Mouse (Mus musculus): ENCODE measurements around the gene Hspa4. TPM values are rescaled to one million over a fixed set of nuclear protein-coding genes. Genes with fewer than 3 reads are reported as not detected.
A peak's percentile ranks its signal among the peaks of the same experiment; 100 is the strongest.
"Not testable (repeated sequence)": the region's sequence is repeated elsewhere in the genome, so short reads cannot be mapped to it uniquely, and the experiment has no call there.

The Hspa4 gene
- 100 to 1,000 TPM; 128 to 136 TPM for total RNA-seq (2021)

- intact Hi-C loops (cut with DNase I): no loop called here
- DNase-seq: peak; percentile 99 to 100
These were observed at the start of gene Hspa4 for GRCm38 (mm10) chr11:53300330-53301166. Hspa4 (minus strand) TSS chr11:53300457.

GRCm38 (mm10) chr11:53345738-53346137 lies 45.5 kb upstream of the Hspa4 start:
- intact Hi-C loops (cut with DNase I): loop anchor here (5.0 kb wide), 1 partner anchor 33 kb away; no protein-coding TSS in a partner anchor

GRCm38 (mm10) chr11:53345328-53345727 lies 45.1 kb upstream of the Hspa4 start:
- intact Hi-C loops (cut with DNase I): loop anchor here (5.0 kb wide), 1 partner anchor 33 kb away; no protein-coding TSS in a partner anchor
- DNase-seq: no peak

More at GRCm38 (mm10) chr11:53345738-53346137, 45.5 kb upstream of the Hspa4 start:
- DNase-seq: no peak

- no peak for DNase-seq
- intact Hi-C loops (cut with DNase I): no loop called here
These were observed 42.5 kb upstream of the Hspa4 start for GRCm38 (mm10) chr11:53342711-53343110.

- intact Hi-C loops (cut with DNase I); DNase-seq: not testable (repeated sequence)
These were observed 40.8 kb upstream of the Hspa4 start for GRCm38 (mm10) chr11:53341019-53341418.

- no peak for DNase-seq
- intact Hi-C loops (cut with DNase I): no loop called here
These were observed 37.4 kb upstream of the Hspa4 start for GRCm38 (mm10) chr11:53337684-53338083.

GRCm38 (mm10) chr11:53336924-53337323 lies 36.7 kb upstream of the Hspa4 start:
- DNase-seq: no peak
- intact Hi-C loops (cut with DNase I): no loop called here

GRCm38 (mm10) chr11:53336182-53336571 lies 35.9 kb upstream of the Hspa4 start:
- DNase-seq: no peak

GRCm38 (mm10) chr11:53335505-53336181 lies 35.4 kb upstream of the Hspa4 start:
- intact Hi-C loops (cut with DNase I): no loop called here
- no peak for DNase-seq

More at GRCm38 (mm10) chr11:53336182-53336571, 35.9 kb upstream of the Hspa4 start:
- intact Hi-C loops (cut with DNase I): no loop called here

GRCm38 (mm10) chr11:53332076-53332680 lies 31.9 kb upstream of the Hspa4 start:
- DNase-seq: no peak
- intact Hi-C loops (cut with DNase I): no loop called here

GRCm38 (mm10) chr11:53331121-53331520 lies 30.9 kb upstream of the Hspa4 start:
- intact Hi-C loops (cut with DNase I): no loop called here
- no peak for DNase-seq

- DNase-seq: no peak
- intact Hi-C loops (cut with DNase I): no loop called here
These were observed 30.1 kb upstream of the Hspa4 start for GRCm38 (mm10) chr11:53330325-53330724.

- intact Hi-C loops (cut with DNase I): loop anchor here (2.0 kb wide), 1 partner anchor 26 kb away; the partner anchor contains the start of gene Aff4
- peak; percentile 92 for DNase-seq
These were observed 24.3 kb upstream of the Hspa4 start, which contains the start of gene Zcchc10 for GRCm38 (mm10) chr11:53324512-53324968. Zcchc10 (plus strand) TSS chr11:53324679.

GRCm38 (mm10) chr11:53319867-53320266 lies 19.6 kb upstream of the Hspa4 start:
- intact Hi-C loops (cut with DNase I); DNase-seq: not testable (repeated sequence)

- intact Hi-C loops (cut with DNase I); DNase-seq: not testable (repeated sequence)
These were observed 18.3 kb upstream of the Hspa4 start for GRCm38 (mm10) chr11:53318568-53318967.

- intact Hi-C loops (cut with DNase I): no loop called here
- no peak for DNase-seq
These were observed 17.8 kb upstream of the Hspa4 start for GRCm38 (mm10) chr11:53318041-53318440.

- DNase-seq: no peak
- intact Hi-C loops (cut with DNase I): no loop called here
These were observed 16.7 kb upstream of the Hspa4 start for GRCm38 (mm10) chr11:53316996-53317395.

- intact Hi-C loops (cut with DNase I): loop anchor here (5.0 kb wide), 1 partner anchor 33 kb away; no protein-coding TSS in a partner anchor
- DNase-seq: peak; percentile 47 to 55
These were observed 14.5 kb upstream of the Hspa4 start for GRCm38 (mm10) chr11:53314770-53315173.

- intact Hi-C loops (cut with DNase I): loop anchor here (5.0 kb wide), 1 partner anchor 34 kb away; no protein-coding TSS in a partner anchor
- not testable (repeated sequence) for DNase-seq
These were observed 12.6 kb upstream of the Hspa4 start for GRCm38 (mm10) chr11:53312823-53313222.

- intact Hi-C loops (cut with DNase I): loop anchor here (5.0 kb wide), 1 partner anchor 36 kb away; no protein-coding TSS in a partner anchor
- no peak for DNase-seq
These were observed 11.1 kb upstream of the Hspa4 start for GRCm38 (mm10) chr11:53311385-53311784.

GRCm38 (mm10) chr11:53308884-53309310 lies 8.6 kb upstream of the Hspa4 start:
- peak; percentile 93 to 94 for DNase-seq
- intact Hi-C loops (cut with DNase I): no loop called here
